Mouse (Mus musculus) liver, embryonic 11.5 days (tissue): ENCODE measurements around the gene Fam243. TPM values are rescaled to one million over a fixed set of nuclear protein-coding genes. Genes with fewer than 3 reads are reported as not detected.

ENCODE experiments used
- ATAC-seq: fragments of 200-750 bp; cut with Nextera tagmentation; replicated peaks from 2 replicates; pipeline ENCODE4 v1.8.0; 2017; ENCODE audit warnings: moderate number of reproducible peaks, mild to moderate bottlenecking, moderate TSS enrichment, moderate library complexity; ENCODE audit not compliant: low FRiP score
- DNase-seq: peaks from one replicate; pipeline ENCODE4 v3.0.0-alpha.2; 2017; ENCODE audit warnings: low spot score
- H3K27ac ChIP-seq: fragments of 300-500 bp; sonication (generic); 2 replicates; pipeline ENCODE4 v1.5.1; 2014; ENCODE audit warnings: mild to moderate bottlenecking, low read depth, low read length, control low read depth
- H3K27me3 ChIP-seq: fragments of 300-500 bp; sonication (generic); replicated peaks from 2 replicates; pipeline ENCODE4 v1.6.1; 2014; ENCODE audit warnings: low read length, mixed read lengths; ENCODE audit not compliant: control insufficient read depth, insufficient read depth
- H3K36me3 ChIP-seq: fragments of 300-500 bp; sonication (generic); 2 replicates; pipeline ENCODE4 v1.6.1; 2014; ENCODE audit warnings: mild to moderate bottlenecking, low read length, moderate library complexity, mixed read lengths; ENCODE audit not compliant: control insufficient read depth, insufficient read depth
- H3K4me1 ChIP-seq: fragments of 300-500 bp; sonication (generic); replicated peaks from 2 replicates; pipeline ENCODE4 v1.6.1; 2014; ENCODE audit warnings: low read length, mixed read lengths; ENCODE audit not compliant: control insufficient read depth, insufficient read depth
- H3K4me2 ChIP-seq: fragments of 300-500 bp; sonication (generic); 2 replicates; pipeline ENCODE4 v1.6.1; 2014; ENCODE audit warnings: mild to moderate bottlenecking, control low read depth, moderate library complexity
- H3K4me3 ChIP-seq: fragments of 300-500 bp; sonication (generic); 2 replicates; pipeline ENCODE4 v1.5.1; 2014; ENCODE audit warnings: low read depth, low read length, control low read depth
- H3K9ac ChIP-seq: fragments of 300-500 bp; sonication (generic); 2 replicates; pipeline ENCODE4 v1.6.1; 2014; ENCODE audit warnings: low read depth, low read length, control low read depth
- H3K9me3 ChIP-seq: fragments of 300-500 bp; sonication (generic); 2 replicates; pipeline ENCODE4 v1.6.1; 2016; ENCODE audit warnings: low read length, inconsistent platforms, mixed read lengths; ENCODE audit not compliant: control insufficient read depth
- WGBS: fragments of 180-500 bp; shearing (Covaris S2); extraction: QIAGEN DNeasy Blood & Tissue Kit; methylation state at CpG from one replicate; pipeline ENCODE4 v1.1.7; 2014; 5-methylcytosine and 5-hydroxymethylcytosine counted together
- polyA plus RNA-seq: library from polyadenylated mRNA; unstranded; fragments of >200 nt; fragmentation: Nextera tagmentation; extraction: Ambion mirVana; gene quantifications from 2 replicates; pipeline ENCODE4 v1.2.1, GENCODE M21; 2014

Gene Fam243
- polyA plus RNA-seq, 1 experiment from 2014 or later = not detected

- no peak overlapping the region for H3K4me3 ChIP-seq
- no peaks in the 10 kb centered on the region for H3K36me3 ChIP-seq
- no peak for DNase-seq
- H3K9me3 ChIP-seq = no peaks in the 10 kb centered on the region
- H3K9ac ChIP-seq = no peak overlapping the region
- H3K27ac ChIP-seq = no peak overlapping the region
- no peaks in the 10 kb centered on the region for H3K4me1 ChIP-seq
- ATAC-seq = no peak
- no peak overlapping the region for H3K4me2 ChIP-seq
- 79% methylated on average over 5 of the region's 5 CpGs for WGBS
- no peaks in the 10 kb centered on the region for H3K27me3 ChIP-seq
Observed at GRCm38 (mm10) chr16:92274516-92274915, 46.7 kb downstream of the Fam243 start.

Other genes starting within 250 kb of the Fam243 start
- gene Kcne2, start 29.1 kb downstream of the Fam243 start, polyA plus RNA-seq = 0.26 TPM in 1 of 2 replicates, not detected in the other
- gene Smim11, start 20.2 kb downstream of the Fam243 start, polyA plus RNA-seq = 106 and 117 TPM in 2 replicates
- 0.05 TPM in 1 of 2 replicates, not detected in the other for gene Kcne1, start 38.0 kb upstream of the Fam243 start, polyA plus RNA-seq
- 21.6 and 21.9 TPM in 2 replicates for gene Rcan1, start 149.4 kb upstream of the Fam243 start, polyA plus RNA-seq
- 1.5 and 1.6 TPM in 2 replicates for gene Clic6, start 164.3 kb upstream of the Fam243 start, polyA plus RNA-seq